Mouse (Mus musculus) kidney, postnatal 14 days (tissue): Measurements from ENCODE around the gene Ifna9.
"Not testable (repeated sequence)": the region's sequence is repeated elsewhere in the genome, so short reads cannot be mapped to it uniquely, and the experiment has no call there.

Source experiments
- DNase-seq: peaks from one replicate; pipeline ENCODE4 v3.0.0; 2022; ENCODE audit warnings: mixed read lengths

Gene Ifna9

GRCm38 (mm10) chr4:88592285-88592684 is at the start of gene Ifna9:
Ifna9 (minus strand) TSS chr4:88592385.
- no peak for DNase-seq

GRCm38 (mm10) chr4:88641077-88641831 is 49.1 kb upstream of the Ifna9 start:
- peak; percentile 94 for DNase-seq

GRCm38 (mm10) chr4:88640704-88641076 is 48.5 kb upstream of the Ifna9 start:
- no peak for DNase-seq

GRCm38 (mm10) chr4:88634311-88634710 is 42.1 kb upstream of the Ifna9 start, which contains the start of gene C87499:
C87499 (minus strand) TSS chr4:88634411.
- no peak for DNase-seq

- no peak for DNase-seq
These were observed 11.1 kb upstream of the Ifna9 start, which contains the start of gene Ifna12 for GRCm38 (mm10) chr4:88603276-88603675. Ifna12 (minus strand) TSS chr4:88603376.

- DNase-seq: no peak
These were observed 20.5 kb downstream of the Ifna9 start, which contains the start of gene Ifna14 for GRCm38 (mm10) chr4:88571698-88572097. Ifna14 (minus strand) TSS chr4:88571798.

GRCm38 (mm10) chr4:88561791-88562190 is 30.4 kb downstream of the Ifna9 start:
- DNase-seq: no peak

- not testable (repeated sequence) for DNase-seq
These were observed 34.0 kb downstream of the Ifna9 start, which contains the start of gene Ifna15 for GRCm38 (mm10) chr4:88558145-88558544. Ifna15 (minus strand) TSS chr4:88558245.

GRCm38 (mm10) chr4:88550161-88550945 is 41.8 kb downstream of the Ifna9 start:
- peak; percentile 83 for DNase-seq

GRCm38 (mm10) chr4:88547986-88548385 is 44.2 kb downstream of the Ifna9 start:
- no peak for DNase-seq

- DNase-seq: peak; percentile 49
These were observed 48.4 kb downstream of the Ifna9 start for GRCm38 (mm10) chr4:88543649-88544234.
